Mouse (Mus musculus): ENCODE data around the gene Taf9. TPM values are rescaled to one million over a fixed set of nuclear protein-coding genes. Genes with fewer than 3 reads are reported as not detected.

Gene Taf9
- polyA plus RNA-seq, 1 experiment from 2014 or later = 18.8 TPM

- no peak overlapping the region for H3K27ac ChIP-seq
- DNase-seq (ENCODE audit: extremely low spot score, low spot score) = no peak
- no peaks in the 10 kb centered on the region for H3K4me1 ChIP-seq
- H3K9me3 ChIP-seq = no peaks in the 10 kb centered on the region
- H3K4me3 ChIP-seq = no peak overlapping the region
- no peaks in the 10 kb centered on the region for H3K36me3 ChIP-seq (replicated peaks)
- no peaks in the 10 kb centered on the region for H3K27me3 ChIP-seq (ENCODE audit: poor library complexity, severe bottlenecking)
- 83% methylated on average over 2 of the region's 2 CpGs for WGBS
These were observed 33.0 kb downstream of the Taf9 start for GRCm38 (mm10) chr13:100684355-100684754.

GRCm38 (mm10) chr13:100687513-100687912 lies 36.1 kb downstream of the Taf9 start:
- WGBS = 67% methylated on average over 7 of the region's 7 CpGs
- H3K27ac ChIP-seq = no peak overlapping the region
- DNase-seq (ENCODE audit: extremely low spot score, low spot score) = no peak
- H3K9me3 ChIP-seq = no peaks in the 10 kb centered on the region
- H3K27me3 ChIP-seq (ENCODE audit: poor library complexity, severe bottlenecking) = no peaks in the 10 kb centered on the region
- no peaks in the 10 kb centered on the region for H3K4me1 ChIP-seq
- H3K36me3 ChIP-seq (replicated peaks) = no peaks in the 10 kb centered on the region
- no peak overlapping the region for H3K4me3 ChIP-seq

GRCm38 (mm10) chr13:100697541-100697940 lies 46.2 kb downstream of the Taf9 start:
- H3K4me3 ChIP-seq = no peak overlapping the region
- H3K4me1 ChIP-seq = no peaks in the 10 kb centered on the region
- H3K9me3 ChIP-seq = no peaks in the 10 kb centered on the region
- 98% methylated on average over 3 of the region's 3 CpGs for WGBS
- no peak overlapping the region for H3K27ac ChIP-seq
- no peaks in the 10 kb centered on the region for H3K27me3 ChIP-seq (ENCODE audit: poor library complexity, severe bottlenecking)
- no peak for DNase-seq (ENCODE audit: extremely low spot score, low spot score)
- H3K36me3 ChIP-seq (replicated peaks) = peaks cover 73% of the 10 kb centered on the region

GRCm38 (mm10) chr13:100698866-100699265 lies 47.5 kb downstream of the Taf9 start:
- Histone ChIP-seq H3K27ac (no peak overlapping the region), H3K9me3 (no peaks in the 10 kb centered on the region), H3K4me1 (no peaks in the 10 kb centered on the region), H3K36me3 (replicated peaks) (peaks cover 87% of the 10 kb centered on the region), H3K4me3 (no peak overlapping the region), H3K27me3 (ENCODE audit: poor library complexity, severe bottlenecking) (no peaks in the 10 kb centered on the region)
- no peak for DNase-seq (ENCODE audit: extremely low spot score, low spot score)
- 96% methylated on average over 10 of the region's 10 CpGs for WGBS

GRCm38 (mm10) chr13:100703468-100703867 lies 52.1 kb downstream of the Taf9 start:
- no peak for DNase-seq (ENCODE audit: extremely low spot score, low spot score)
- no peak overlapping the region for H3K27ac ChIP-seq
- WGBS = 92% methylated on average over 2 of the region's 2 CpGs
- H3K27me3 ChIP-seq (ENCODE audit: poor library complexity, severe bottlenecking) = no peaks in the 10 kb centered on the region
- H3K4me1 ChIP-seq = no peaks in the 10 kb centered on the region
- no peaks in the 10 kb centered on the region for H3K9me3 ChIP-seq
- H3K4me3 ChIP-seq = no peak overlapping the region
- peaks cover 98% of the 10 kb centered on the region for H3K36me3 ChIP-seq (replicated peaks)

Other genes starting within 250 kb of the Taf9 start
- not detected in 2 replicates for gene Naip1, start 198.7 kb upstream of the Taf9 start, polyA plus RNA-seq (2016; fragmentation: Nextera tagmentation; extraction: Ambion mirVana)
- gene Gtf2h2, start 159.0 kb upstream of the Taf9 start, polyA plus RNA-seq (2016; fragmentation: Nextera tagmentation; extraction: Ambion mirVana) = 92.8 and 96.4 TPM in 2 replicates
- 3.1 and 3.6 TPM in 2 replicates for gene Ocln, start 98.9 kb upstream of the Taf9 start, polyA plus RNA-seq (2016; fragmentation: Nextera tagmentation; extraction: Ambion mirVana)
- 3.7 and 4.3 TPM in 2 replicates for gene Marveld2, start 34.6 kb upstream of the Taf9 start, polyA plus RNA-seq (2016; fragmentation: Nextera tagmentation; extraction: Ambion mirVana)
- 382 and 391 TPM in 2 replicates for gene Ak6, start 600 bp upstream of the Taf9 start, polyA plus RNA-seq (2016; fragmentation: Nextera tagmentation; extraction: Ambion mirVana)
- 21.3 TPM in 2 replicates for gene Rad17, start 528 bp upstream of the Taf9 start, polyA plus RNA-seq (2016; fragmentation: Nextera tagmentation; extraction: Ambion mirVana)
- 3.7 and 3.9 TPM in 2 replicates for gene Ccdc125, start 18.1 kb downstream of the Taf9 start, polyA plus RNA-seq (2016; fragmentation: Nextera tagmentation; extraction: Ambion mirVana)
- 99.7 and 101 TPM in 2 replicates for gene Cdk7, start 79.4 kb downstream of the Taf9 start, polyA plus RNA-seq (2016; fragmentation: Nextera tagmentation; extraction: Ambion mirVana)
- gene Mrps36, start 93.1 kb downstream of the Taf9 start, polyA plus RNA-seq (2016; fragmentation: Nextera tagmentation; extraction: Ambion mirVana) = 139 and 152 TPM in 2 replicates
- 73.4 and 74.5 TPM in 2 replicates for gene Cenph, start 124.3 kb downstream of the Taf9 start, polyA plus RNA-seq (2016; fragmentation: Nextera tagmentation; extraction: Ambion mirVana)
- 495 and 524 TPM in 2 replicates for gene Ccnb1, start 135.0 kb downstream of the Taf9 start, polyA plus RNA-seq (2016; fragmentation: Nextera tagmentation; extraction: Ambion mirVana)
- 37.0 and 38.5 TPM in 2 replicates for gene Slc30a5, start 181.8 kb downstream of the Taf9 start, polyA plus RNA-seq (2016; fragmentation: Nextera tagmentation; extraction: Ambion mirVana)